Mouse (Mus musculus) E14TG2a.4 (cell line): Measurements from ENCODE around the gene Sfn.

Source experiments
- CTCF ChIP-seq: conservative IDR thresholded peaks from 2 replicates; pipeline ENCODE4 v1.5.1; 2014; ENCODE audit warnings: low read length
- NANOG ChIP-seq: IDR thresholded peaks from 2 replicates; pipeline ENCODE4 v1.6.1; 2014; ENCODE audit warnings: borderline replicate concordance, low read length, mixed read lengths

- TF ChIP-seq CTCF = peak; percentile 93
- TF ChIP-seq NANOG = no peak
These were observed 48.2 kb upstream of the Sfn start, which contains the start of gene Zdhhc18 for GRCm38 (mm10) chr4:133649989-133650699.
